Mouse (Mus musculus) heart, embryonic 14.5 days (tissue): ENCODE measurements around the gene Epha5. TPM values are rescaled to one million over a fixed set of nuclear protein-coding genes. Genes with fewer than 3 reads are reported as not detected.

Experiments
- ATAC-seq: fragments of 200-750 bp; cut with Nextera tagmentation; 2 replicates; pipeline ENCODE4 v1.8.0; 2017; ENCODE audit warnings: low read depth, moderate TSS enrichment; ENCODE audit not compliant: insufficient number of reproducible peaks, insufficient read depth, low FRiP score
- H3K27ac ChIP-seq, 2 experiments: fragments of 200-500 bp in 1 of 2; fragments of 300-500 bp in 1 of 2; sonication (generic) in 1 of 2; replicated peaks in 1 of 2; 2 replicates each; pipeline ENCODE4 v1.5.1; 2012 to 2014; ENCODE audit warnings: low read depth in 2 of 2, low read length in 2 of 2, control low read depth in 1 of 2, mild to moderate bottlenecking in 1 of 2, mixed read lengths in 1 of 2; ENCODE audit not compliant: control insufficient read depth in 1 of 2, insufficient read depth in 1 of 2
- H3K27me3 ChIP-seq: fragments of 300-500 bp; sonication (generic); 2 replicates; pipeline ENCODE4 v1.6.1; 2014; ENCODE audit warnings: mild to moderate bottlenecking, low read length, control low read depth; ENCODE audit not compliant: control insufficient read depth, insufficient read depth
- H3K36me3 ChIP-seq: fragments of 300-500 bp; sonication (generic); 2 replicates; pipeline ENCODE4 v1.6.1; 2014; ENCODE audit warnings: mild to moderate bottlenecking, control low read depth, low read length, mixed read lengths; ENCODE audit not compliant: control insufficient read depth, insufficient read depth
- H3K4me1 ChIP-seq, 2 experiments: fragments of 200-500 bp in 1 of 2; fragments of 300-500 bp in 1 of 2; sonication (generic) in 1 of 2; 2 replicates each; pipeline ENCODE4 v1.6.1; 2012 to 2014; ENCODE audit warnings: low read length in 2 of 2, control low read depth in 1 of 2, mixed read lengths in 1 of 2; ENCODE audit not compliant: control insufficient read depth in 2 of 2, insufficient read depth in 2 of 2
- H3K4me2 ChIP-seq: fragments of 300-500 bp; sonication (generic); 2 replicates; pipeline ENCODE4 v1.6.1; 2014; ENCODE audit warnings: mild to moderate bottlenecking, low read length
- H3K4me3 ChIP-seq, 2 experiments: fragments of 200-500 bp in 1 of 2; fragments of 300-500 bp in 1 of 2; sonication (generic) in 1 of 2; 2 replicates each; pipeline ENCODE4 v1.5.1; 2012 to 2014; ENCODE audit warnings: low read length in 2 of 2, mild to moderate bottlenecking in 2 of 2, control low read depth in 1 of 2, low read depth in 1 of 2, moderate library complexity in 1 of 2; ENCODE audit not compliant: control insufficient read depth in 1 of 2, insufficient read depth in 1 of 2
- H3K9ac ChIP-seq: fragments of 300-500 bp; sonication (generic); 2 replicates; pipeline ENCODE4 v1.6.1; 2014; ENCODE audit warnings: mild to moderate bottlenecking, low read length
- H3K9me3 ChIP-seq: fragments of 300-500 bp; sonication (generic); 2 replicates; pipeline ENCODE4 v1.6.1; 2016; ENCODE audit warnings: low read length, control low read depth; ENCODE audit not compliant: control insufficient read depth
- WGBS: fragments of 180-500 bp; shearing (Covaris S2); extraction: QIAGEN DNeasy Blood & Tissue Kit; methylation state at CpG from one replicate; pipeline ENCODE4 v1.1.7; 2014; 5-methylcytosine and 5-hydroxymethylcytosine counted together
- polyA plus RNA-seq: library from polyadenylated mRNA; unstranded; fragments of >200 nt; fragmentation: Nextera tagmentation; extraction: Ambion mirVana; gene quantifications from 2 replicates; pipeline ENCODE4 v1.2.1, GENCODE M21; 2014

Gene Epha5
- polyA plus RNA-seq, 1 experiment from 2014 or later, result 0.82 TPM

- Histone ChIP-seq H3K4me2 (no peak overlapping the region), H3K27ac (no peak overlapping the region), H3K9me3 (no peaks in the 10 kb centered on the region), H3K36me3 (no peaks in the 10 kb centered on the region), H3K9ac (no peak overlapping the region), H3K27me3 (peaks cover 19% of the 10 kb centered on the region), H3K4me3 (no peak overlapping the region), H3K4me1 (peaks cover 0 to 6% of the 10 kb centered on the region in 2 experiments; a peak in 1 of 4 replicates)
- ATAC-seq, result no peak
- 68% methylated on average over 1 of the region's 1 CpGs for WGBS
These were observed 4.2 kb downstream of the Epha5 start for GRCm38 (mm10) chr5:84413026-84413425.

GRCm38 (mm10) chr5:84408370-84408769 lies 8.8 kb downstream of the Epha5 start:
- Histone ChIP-seq H3K4me1 (no peaks in the 10 kb centered on the region), H3K36me3 (no peaks in the 10 kb centered on the region), H3K9me3 (no peaks in the 10 kb centered on the region), H3K27ac (no peak overlapping the region), H3K4me3 (no peak overlapping the region), H3K27me3 (no peaks in the 10 kb centered on the region), H3K4me2 (no peak overlapping the region), H3K9ac (no peak overlapping the region)
- 34% methylated on average over 2 of the region's 2 CpGs for WGBS
- no peak for ATAC-seq

GRCm38 (mm10) chr5:84397085-84397484 lies 20.1 kb downstream of the Epha5 start:
- Histone ChIP-seq H3K36me3 (no peaks in the 10 kb centered on the region), H3K4me1 (no peaks in the 10 kb centered on the region), H3K4me3 (no peak overlapping the region), H3K27ac (no peak overlapping the region), H3K27me3 (no peaks in the 10 kb centered on the region), H3K9me3 (no peaks in the 10 kb centered on the region), H3K9ac (no peak overlapping the region), H3K4me2 (no peak overlapping the region)
- no peak for ATAC-seq
- 76% methylated on average over 1 of the region's 1 CpGs for WGBS

- no peaks in the 10 kb centered on the region for H3K27me3 ChIP-seq
- H3K4me1 ChIP-seq, result no peaks in the 10 kb centered on the region
- WGBS, result 40% methylated on average over 5 of the region's 5 CpGs
These were observed 51.8 kb downstream of the Epha5 start for GRCm38 (mm10) chr5:84365334-84365733.

GRCm38 (mm10) chr5:84359430-84359829 lies 57.8 kb downstream of the Epha5 start:
- 81% methylated on average over 3 of the region's 3 CpGs for WGBS
- no peaks in the 10 kb centered on the region for H3K4me1 ChIP-seq
- H3K4me3 ChIP-seq, result no peak overlapping the region
- H3K27me3 ChIP-seq, result no peaks in the 10 kb centered on the region
- no peak overlapping the region for H3K27ac ChIP-seq
- no peak overlapping the region for H3K4me2 ChIP-seq
- no peak for ATAC-seq
- H3K9ac ChIP-seq, result no peak overlapping the region
- no peaks in the 10 kb centered on the region for H3K36me3 ChIP-seq
- H3K9me3 ChIP-seq, result no peaks in the 10 kb centered on the region

More at GRCm38 (mm10) chr5:84365334-84365733, 51.8 kb downstream of the Epha5 start:
- Histone ChIP-seq H3K9ac (no peak overlapping the region), H3K27ac (no peak overlapping the region), H3K36me3 (no peaks in the 10 kb centered on the region), H3K9me3 (no peaks in the 10 kb centered on the region), H3K4me3 (no peak overlapping the region), H3K4me2 (no peak overlapping the region)
- no peak for ATAC-seq

- 81% methylated on average over 5 of the region's 5 CpGs for WGBS
- Histone ChIP-seq H3K4me2 (no peak overlapping the region), H3K9me3 (no peaks in the 10 kb centered on the region), H3K9ac (no peak overlapping the region), H3K36me3 (no peaks in the 10 kb centered on the region), H3K27me3 (no peaks in the 10 kb centered on the region), H3K4me3 (no peak overlapping the region), H3K27ac (no peak overlapping the region), H3K4me1 (no peaks in the 10 kb centered on the region)
- ATAC-seq, result no peak
These were observed 64.1 kb downstream of the Epha5 start for GRCm38 (mm10) chr5:84353069-84353468.

- Histone ChIP-seq H3K27ac (no peak overlapping the region), H3K4me3 (no peak overlapping the region), H3K36me3 (no peaks in the 10 kb centered on the region), H3K4me1 (no peaks in the 10 kb centered on the region), H3K9ac (no peak overlapping the region), H3K27me3 (no peaks in the 10 kb centered on the region), H3K9me3 (no peaks in the 10 kb centered on the region), H3K4me2 (no peak overlapping the region)
- no peak for ATAC-seq
- WGBS, result 75% methylated on average over 2 of the region's 2 CpGs
These were observed 70.3 kb downstream of the Epha5 start for GRCm38 (mm10) chr5:84346728-84347499.
